Mouse (Mus musculus): ENCODE measurements at regions not wholly inside any gene's neighbourhood (a gene's known extent, or its start where the extent isn't known, plus 50 kb on each side); places are given as distances from the start of the nearest gene placed in this dataset.

GRCm38 (mm10) chr9:31659026-31659425 is 194.8 kb upstream of the Tmem45b start:
- H3K27me3 ChIP-seq (replicated peaks; ENCODE audit: control insufficient read depth, insufficient read depth, low read length) = no peaks in the 10 kb centered on the region
- no peak for DNase-seq (ENCODE audit: low spot score)
- 60% methylated on average over 2 of the region's 2 CpGs for WGBS

DNA sequence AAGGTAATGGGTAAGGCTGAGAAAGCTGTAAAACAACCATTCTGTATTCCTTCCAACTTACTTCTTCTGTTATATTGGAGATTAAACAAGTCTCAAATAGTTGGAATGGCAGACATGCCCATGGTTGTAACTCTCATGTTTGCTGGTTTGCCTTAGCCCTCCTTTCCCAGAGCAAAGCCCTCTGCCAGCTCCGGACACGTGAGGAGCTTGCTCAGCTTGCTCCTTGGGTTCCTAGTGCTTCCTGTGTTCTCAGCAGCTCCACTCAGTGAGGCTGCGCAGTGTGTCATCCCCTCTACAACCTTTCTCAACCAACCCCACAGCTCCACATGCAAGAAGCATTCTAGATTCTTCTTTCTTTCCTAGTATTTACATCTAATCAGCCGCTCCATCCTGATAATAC is 193.3 kb upstream of the Tmem45b start:
- no peak for ATAC-seq (ENCODE audit: low read depth)

More at GRCm38 (mm10) chr9:31659026-31659425, 194.8 kb upstream of the Tmem45b start:
- Histone ChIP-seq H3K4me2 (ENCODE audit: low read depth, low read length) (no peak overlapping the region), H3K4me3 (ENCODE audit: low read depth, low read length) (no peak overlapping the region), H3K36me3 (ENCODE audit: control insufficient read depth, insufficient read depth, low read length) (no peaks in the 10 kb centered on the region), H3K9ac (ENCODE audit: low read depth, low read length) (no peak overlapping the region), H3K27ac (replicated peaks; ENCODE audit: low read depth, low read length) (no peak overlapping the region), H3K9me3 (ENCODE audit: control insufficient read depth, low read length) (no peaks in the 10 kb centered on the region), H3K4me1 (ENCODE audit: control insufficient read depth, insufficient read depth, low read length) (no peaks in the 10 kb centered on the region)
- no peak for ATAC-seq (ENCODE audit: low read depth)

GRCm38 (mm10) chr9:31656676-31657075 is 192.4 kb upstream of the Tmem45b start:
- DNase-seq (ENCODE audit: low spot score) = no peak
- H3K27me3 ChIP-seq (replicated peaks; ENCODE audit: control insufficient read depth, insufficient read depth, low read length) = no peaks in the 10 kb centered on the region
- H3K4me2 ChIP-seq (ENCODE audit: low read depth, low read length) = no peak overlapping the region
- no peaks in the 10 kb centered on the region for H3K36me3 ChIP-seq (ENCODE audit: control insufficient read depth, insufficient read depth, low read length)
- no peak overlapping the region for H3K9ac ChIP-seq (ENCODE audit: low read depth, low read length)
- H3K4me3 ChIP-seq (ENCODE audit: low read depth, low read length) = no peak overlapping the region
- H3K4me1 ChIP-seq (ENCODE audit: control insufficient read depth, insufficient read depth, low read length) = no peaks in the 10 kb centered on the region
- no peak for ATAC-seq (ENCODE audit: low read depth)
- 77% methylated on average over 11 of the region's 11 CpGs for WGBS
- no peaks in the 10 kb centered on the region for H3K9me3 ChIP-seq (ENCODE audit: control insufficient read depth, low read length)
- no peak overlapping the region for H3K27ac ChIP-seq (replicated peaks; ENCODE audit: low read depth, low read length)

More for the DNA sequence above, 193.3 kb upstream of the Tmem45b start:
- H3K27me3 ChIP-seq (replicated peaks; ENCODE audit: control insufficient read depth, insufficient read depth, low read length) = no peaks in the 10 kb centered on the region
- H3K36me3 ChIP-seq (ENCODE audit: control insufficient read depth, insufficient read depth, low read length) = no peaks in the 10 kb centered on the region
- no peak for DNase-seq (ENCODE audit: low spot score)
- no peak overlapping the region for H3K9ac ChIP-seq (ENCODE audit: low read depth, low read length)
- no peaks in the 10 kb centered on the region for H3K4me1 ChIP-seq (ENCODE audit: control insufficient read depth, insufficient read depth, low read length)
- no peak overlapping the region for H3K27ac ChIP-seq (replicated peaks; ENCODE audit: low read depth, low read length)
- H3K9me3 ChIP-seq (ENCODE audit: control insufficient read depth, low read length) = no peaks in the 10 kb centered on the region
- WGBS = 79% methylated on average over 4 of the region's 4 CpGs
- H3K4me2 ChIP-seq (ENCODE audit: low read depth, low read length) = no peak overlapping the region
- no peak overlapping the region for H3K4me3 ChIP-seq (ENCODE audit: low read depth, low read length)

DNA sequence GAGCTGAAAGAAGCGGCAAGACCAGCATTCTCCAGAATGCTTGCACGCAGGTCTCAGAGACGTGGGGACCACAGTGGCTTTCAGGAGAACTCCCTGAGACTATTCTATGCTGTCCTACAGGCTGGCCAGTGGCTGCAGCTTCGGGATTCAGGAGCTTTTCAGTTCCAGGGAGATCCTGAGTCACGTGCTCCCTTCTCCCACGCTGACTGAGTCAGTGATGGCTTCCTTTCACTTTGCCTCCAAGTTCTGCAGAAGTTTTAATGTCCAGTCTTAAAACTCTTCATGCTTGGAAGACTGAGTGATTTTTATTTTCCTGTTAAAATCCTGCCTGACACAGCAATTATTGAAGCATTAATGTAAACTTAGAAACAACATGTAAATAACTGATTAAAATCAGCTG is 190.5 kb upstream of the Tmem45b start:
- no peaks in the 10 kb centered on the region for H3K9me3 ChIP-seq (ENCODE audit: control insufficient read depth, low read length)
- no peak overlapping the region for H3K4me2 ChIP-seq (ENCODE audit: low read depth, low read length)
- H3K36me3 ChIP-seq (ENCODE audit: control insufficient read depth, insufficient read depth, low read length) = no peaks in the 10 kb centered on the region
- DNase-seq (ENCODE audit: low spot score) (no peak), ATAC-seq (ENCODE audit: low read depth) (no peak)
- no peak overlapping the region for H3K4me3 ChIP-seq (ENCODE audit: low read depth, low read length)
- 85% methylated on average over 6 of the region's 6 CpGs for WGBS
- no peaks in the 10 kb centered on the region for H3K27me3 ChIP-seq (replicated peaks; ENCODE audit: control insufficient read depth, insufficient read depth, low read length)
- H3K9ac ChIP-seq (ENCODE audit: low read depth, low read length) = no peak overlapping the region
- H3K27ac ChIP-seq (replicated peaks; ENCODE audit: low read depth, low read length) = no peak overlapping the region
- no peaks in the 10 kb centered on the region for H3K4me1 ChIP-seq (ENCODE audit: control insufficient read depth, insufficient read depth, low read length)

- no peaks in the 10 kb centered on the region for H3K4me1 ChIP-seq (ENCODE audit: control insufficient read depth, insufficient read depth, low read length)
- DNase-seq (ENCODE audit: low spot score) (no peak), ATAC-seq (ENCODE audit: low read depth) (no peak)
- H3K4me3 ChIP-seq (ENCODE audit: low read depth, low read length) = no peak overlapping the region
- H3K9ac ChIP-seq (ENCODE audit: low read depth, low read length) = no peak overlapping the region
- H3K36me3 ChIP-seq (ENCODE audit: control insufficient read depth, insufficient read depth, low read length) = no peaks in the 10 kb centered on the region
- WGBS = 83% methylated on average over 7 of the region's 7 CpGs
- no peaks in the 10 kb centered on the region for H3K27me3 ChIP-seq (replicated peaks; ENCODE audit: control insufficient read depth, insufficient read depth, low read length)
- H3K9me3 ChIP-seq (ENCODE audit: control insufficient read depth, low read length) = no peaks in the 10 kb centered on the region
- H3K4me2 ChIP-seq (ENCODE audit: low read depth, low read length) = no peak overlapping the region
- no peak overlapping the region for H3K27ac ChIP-seq (replicated peaks; ENCODE audit: low read depth, low read length)
Observed at GRCm38 (mm10) chr9:31654213-31654612, 190.0 kb upstream of the Tmem45b start.

- WGBS = 82% methylated on average over 3 of the region's 3 CpGs
- Histone ChIP-seq H3K4me3 (ENCODE audit: low read depth, low read length) (no peak overlapping the region), H3K9ac (ENCODE audit: low read depth, low read length) (no peak overlapping the region), H3K4me1 (ENCODE audit: control insufficient read depth, insufficient read depth, low read length) (no peaks in the 10 kb centered on the region), H3K27ac (replicated peaks; ENCODE audit: low read depth, low read length) (no peak overlapping the region), H3K27me3 (replicated peaks; ENCODE audit: control insufficient read depth, insufficient read depth, low read length) (no peaks in the 10 kb centered on the region), H3K36me3 (ENCODE audit: control insufficient read depth, insufficient read depth, low read length) (no peaks in the 10 kb centered on the region), H3K4me2 (ENCODE audit: low read depth, low read length) (no peak overlapping the region), H3K9me3 (ENCODE audit: control insufficient read depth, low read length) (no peaks in the 10 kb centered on the region)
- DNase-seq (ENCODE audit: low spot score) (no peak), ATAC-seq (ENCODE audit: low read depth) (no peak)
Observed at GRCm38 (mm10) chr9:31653788-31654187, 189.5 kb upstream of the Tmem45b start.

DNA sequence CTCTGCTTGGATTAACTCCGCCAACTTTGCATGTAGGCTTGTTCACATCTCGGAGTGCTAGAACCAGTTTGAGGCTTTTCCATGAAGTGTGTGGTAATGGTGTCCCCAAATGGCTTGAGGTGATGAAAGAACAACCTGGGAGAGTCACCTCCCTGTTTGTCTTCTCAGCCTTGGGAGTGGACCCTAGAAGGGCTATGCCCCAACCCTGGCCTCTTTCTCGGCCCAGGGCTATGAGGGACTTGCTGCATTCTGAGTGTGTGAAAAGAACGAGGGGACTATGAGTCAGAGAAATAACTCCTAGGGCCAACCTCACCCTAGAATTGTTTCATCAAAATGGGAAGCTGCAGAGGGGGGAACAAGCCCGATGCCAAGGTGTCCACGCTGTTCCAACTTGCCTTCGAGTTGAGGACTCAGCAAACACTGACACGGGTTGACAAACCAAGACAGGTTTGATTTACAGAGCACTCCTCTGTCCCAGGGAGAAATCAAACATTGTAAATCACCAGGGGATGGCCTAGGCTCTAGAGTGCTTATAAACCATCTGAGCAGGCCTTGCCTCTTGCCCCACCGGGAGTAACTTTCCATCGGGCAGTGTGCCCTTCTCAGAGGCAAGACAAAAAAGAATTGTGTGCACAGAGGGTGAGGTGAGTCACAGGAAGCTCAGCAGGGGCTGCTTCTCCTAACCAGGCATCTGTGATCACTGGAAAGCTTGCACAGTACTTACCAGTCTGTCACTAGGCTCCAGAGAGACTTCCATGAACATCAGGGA is 186.3 kb upstream of the Tmem45b start:
- ATAC-seq (ENCODE audit: low read depth) (no peak), DNase-seq (ENCODE audit: low spot score) (no peak)
- H3K36me3 ChIP-seq (ENCODE audit: control insufficient read depth, insufficient read depth, low read length) = no peaks in the 10 kb centered on the region
- no peak overlapping the region for H3K4me2 ChIP-seq (ENCODE audit: low read depth, low read length)
- H3K27ac ChIP-seq (replicated peaks; ENCODE audit: low read depth, low read length) = no peak overlapping the region
- no peak overlapping the region for H3K4me3 ChIP-seq (ENCODE audit: low read depth, low read length)
- H3K9me3 ChIP-seq (ENCODE audit: control insufficient read depth, low read length) = no peaks in the 10 kb centered on the region
- 82% methylated on average over 10 of the region's 10 CpGs for WGBS
- no peaks in the 10 kb centered on the region for H3K4me1 ChIP-seq (ENCODE audit: control insufficient read depth, insufficient read depth, low read length)
- H3K9ac ChIP-seq (ENCODE audit: low read depth, low read length) = no peak overlapping the region
- H3K27me3 ChIP-seq (replicated peaks; ENCODE audit: control insufficient read depth, insufficient read depth, low read length) = no peaks in the 10 kb centered on the region

GRCm38 (mm10) chr9:31649073-31649472 is 184.8 kb upstream of the Tmem45b start:
- Histone ChIP-seq H3K27me3 (replicated peaks; ENCODE audit: control insufficient read depth, insufficient read depth, low read length) (no peaks in the 10 kb centered on the region), H3K4me2 (ENCODE audit: low read depth, low read length) (no peak overlapping the region), H3K27ac (replicated peaks; ENCODE audit: low read depth, low read length) (no peak overlapping the region), H3K9ac (ENCODE audit: low read depth, low read length) (no peak overlapping the region), H3K9me3 (ENCODE audit: control insufficient read depth, low read length) (no peaks in the 10 kb centered on the region), H3K36me3 (ENCODE audit: control insufficient read depth, insufficient read depth, low read length) (no peaks in the 10 kb centered on the region), H3K4me3 (ENCODE audit: low read depth, low read length) (no peak overlapping the region), H3K4me1 (ENCODE audit: control insufficient read depth, insufficient read depth, low read length) (no peaks in the 10 kb centered on the region)
- DNase-seq (ENCODE audit: low spot score) (no peak), ATAC-seq (ENCODE audit: low read depth) (no peak)
- 92% methylated on average over 5 of the region's 5 CpGs for WGBS

DNA sequence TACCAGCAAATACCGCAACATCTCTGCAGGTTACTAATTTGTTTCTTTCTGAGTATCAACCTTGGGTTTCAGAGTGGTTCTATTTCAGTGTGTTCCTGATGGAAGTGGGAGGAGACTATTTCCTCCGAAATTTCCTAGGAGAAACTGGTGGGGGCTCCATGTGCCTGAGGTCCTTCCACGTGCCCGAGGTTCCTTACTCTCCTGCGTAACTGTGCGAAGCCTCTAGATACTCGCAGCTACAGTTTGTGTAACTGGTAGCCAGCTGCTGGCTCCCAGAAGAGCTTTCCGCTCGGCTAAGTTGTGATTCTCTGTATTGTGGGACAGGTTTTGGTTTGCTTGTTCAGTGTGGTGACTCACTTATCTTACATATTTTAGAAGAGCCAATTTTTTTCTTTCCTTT is 184.3 kb upstream of the Tmem45b start:
- ATAC-seq (ENCODE audit: low read depth) (no peak), DNase-seq (ENCODE audit: low spot score) (no peak)
- no peak overlapping the region for H3K4me3 ChIP-seq (ENCODE audit: low read depth, low read length)
- H3K9ac ChIP-seq (ENCODE audit: low read depth, low read length) = no peak overlapping the region
- no peaks in the 10 kb centered on the region for H3K4me1 ChIP-seq (ENCODE audit: control insufficient read depth, insufficient read depth, low read length)
- no peaks in the 10 kb centered on the region for H3K9me3 ChIP-seq (ENCODE audit: control insufficient read depth, low read length)
- 63% methylated on average over 9 of the region's 9 CpGs for WGBS
- no peaks in the 10 kb centered on the region for H3K27me3 ChIP-seq (replicated peaks; ENCODE audit: control insufficient read depth, insufficient read depth, low read length)
- H3K4me2 ChIP-seq (ENCODE audit: low read depth, low read length) = no peak overlapping the region
- no peak overlapping the region for H3K27ac ChIP-seq (replicated peaks; ENCODE audit: low read depth, low read length)
- no peaks in the 10 kb centered on the region for H3K36me3 ChIP-seq (ENCODE audit: control insufficient read depth, insufficient read depth, low read length)
